Mouse (Mus musculus) hindbrain, embryonic 11.5 days (tissue): ENCODE results near the gene Fam166a. TPM values are rescaled to one million over a fixed set of nuclear protein-coding genes. Genes with fewer than 3 reads are reported as not detected.

Experiments
- ATAC-seq: fragments of 200-750 bp; cut with Nextera tagmentation; 2 replicates; pipeline ENCODE4 v1.8.0; 2017; ENCODE audit warnings: mild to moderate bottlenecking, moderate TSS enrichment, moderate library complexity; ENCODE audit not compliant: low FRiP score
- DNase-seq: peaks from one replicate; pipeline ENCODE4 v3.0.0-alpha.2; 2015; ENCODE audit warnings: low spot score
- H3K27ac ChIP-seq: fragments of 300-500 bp; sonication (generic); 2 replicates; pipeline ENCODE4 v1.5.1; 2014; ENCODE audit warnings: mild to moderate bottlenecking, low read depth, low read length
- H3K27me3 ChIP-seq: fragments of 300-500 bp; sonication (generic); 2 replicates; pipeline ENCODE4 v1.6.1; 2014; ENCODE audit warnings: mild to moderate bottlenecking, low read length, moderate library complexity, mixed read lengths; ENCODE audit not compliant: control insufficient read depth, insufficient read depth
- H3K36me3 ChIP-seq: fragments of 300-500 bp; sonication (generic); 2 replicates; pipeline ENCODE4 v1.6.1; 2014; ENCODE audit warnings: mild to moderate bottlenecking, low read length, moderate library complexity, mixed read lengths; ENCODE audit not compliant: control insufficient read depth, insufficient read depth
- H3K4me1 ChIP-seq: fragments of 300-500 bp; sonication (generic); replicated peaks from 2 replicates; pipeline ENCODE4 v1.6.1; 2014; ENCODE audit warnings: low read length, mixed read lengths; ENCODE audit not compliant: control insufficient read depth, insufficient read depth
- H3K4me2 ChIP-seq: fragments of 300-500 bp; sonication (generic); replicated peaks from 2 replicates; pipeline ENCODE4 v1.6.1; 2014; ENCODE audit warnings: mild to moderate bottlenecking, low read depth, low read length
- H3K4me3 ChIP-seq: fragments of 300-500 bp; sonication (generic); 2 replicates; pipeline ENCODE4 v1.5.1; 2014; ENCODE audit warnings: low read depth, low read length
- H3K9ac ChIP-seq: fragments of 300-500 bp; sonication (generic); 2 replicates; pipeline ENCODE4 v1.6.1; 2014; ENCODE audit warnings: low read depth, low read length
- H3K9me3 ChIP-seq: fragments of 300-500 bp; sonication (generic); 2 replicates; pipeline ENCODE4 v1.6.1; 2016; ENCODE audit warnings: low read length; ENCODE audit not compliant: control insufficient read depth
- WGBS: fragments of 180-500 bp; shearing (Covaris S2); extraction: QIAGEN DNeasy Blood & Tissue Kit; methylation state at CpG from one replicate; pipeline ENCODE4 v1.1.7; 2014; 5-methylcytosine and 5-hydroxymethylcytosine counted together
- polyA plus RNA-seq: library from polyadenylated mRNA; unstranded; fragments of >200 nt; fragmentation: Nextera tagmentation; extraction: Ambion mirVana; gene quantifications from 2 replicates; pipeline ENCODE4 v1.2.1, GENCODE M21; 2014

Fam166a gene
- polyA plus RNA-seq, 1 experiment from 2014 or later = not detected

GRCm38 (mm10) chr2:25229582-25229981 is 11.0 kb downstream of the Fam166a start:
- no peak overlapping the region for H3K27ac ChIP-seq
- no peak overlapping the region for H3K9ac ChIP-seq
- no peaks in the 10 kb centered on the region for H3K36me3 ChIP-seq
- 84% methylated on average over 5 of the region's 5 CpGs for WGBS
- no peaks in the 10 kb centered on the region for H3K27me3 ChIP-seq
- H3K4me2 ChIP-seq = no peak overlapping the region
- no peak for ATAC-seq
- H3K4me1 ChIP-seq = peaks cover 5% of the 10 kb centered on the region; the same call in 1 of the 2 replicates
- H3K4me3 ChIP-seq = no peak overlapping the region
- H3K9me3 ChIP-seq = no peaks in the 10 kb centered on the region
- DNase-seq = no peak

GRCm38 (mm10) chr2:25230581-25230980 is 12.0 kb downstream of the Fam166a start:
- Histone ChIP-seq H3K27ac (no peak overlapping the region), H3K9me3 (no peaks in the 10 kb centered on the region), H3K9ac (no peak overlapping the region), H3K36me3 (no peaks in the 10 kb centered on the region), H3K4me3 (no peak overlapping the region), H3K4me2 (no peak overlapping the region), H3K4me1 (peaks cover 4% of the 10 kb centered on the region; the same call in 1 of the 2 replicates), H3K27me3 (no peaks in the 10 kb centered on the region)
- no peak for DNase-seq
- 90% methylated on average over 7 of the region's 7 CpGs for WGBS
- no peak for ATAC-seq

GRCm38 (mm10) chr2:25231038-25231437 is 12.5 kb downstream of the Fam166a start:
- 52% methylated on average over 12 of the region's 12 CpGs for WGBS

GRCm38 (mm10) chr2:25233421-25233820 is 14.9 kb downstream of the Fam166a start:
- Histone ChIP-seq H3K36me3 (no peaks in the 10 kb centered on the region), H3K27ac (no peak overlapping the region), H3K27me3 (no peaks in the 10 kb centered on the region), H3K4me1 (peaks cover 1% of the 10 kb centered on the region; the same call in 1 of the 2 replicates), H3K9ac (no peak overlapping the region), H3K9me3 (no peaks in the 10 kb centered on the region), H3K4me2 (no peak overlapping the region), H3K4me3 (no peak overlapping the region)
- ATAC-seq = no peak
- WGBS = 82% methylated on average over 4 of the region's 4 CpGs
- DNase-seq = no peak

More at GRCm38 (mm10) chr2:25231038-25231437, 12.5 kb downstream of the Fam166a start:
- Histone ChIP-seq H3K9ac (no peak overlapping the region), H3K27ac (no peak overlapping the region), H3K4me2 (no peak overlapping the region), H3K9me3 (no peaks in the 10 kb centered on the region), H3K27me3 (no peaks in the 10 kb centered on the region), H3K4me3 (no peak overlapping the region), H3K4me1 (peaks cover 2% of the 10 kb centered on the region; the same call in 1 of the 2 replicates), H3K36me3 (no peaks in the 10 kb centered on the region)
- no peak for DNase-seq
- no peak for ATAC-seq

- no peak within 1 kb of the TSS for H3K27ac ChIP-seq
- H3K27me3 ChIP-seq = no peaks in the 10 kb centered on the region
- H3K4me1 ChIP-seq = no peaks in the 10 kb centered on the region
- DNase-seq (no peak), ATAC-seq (no peak)
- H3K4me2 ChIP-seq = no peak within 1 kb of the TSS
- no peak within 1 kb of the TSS for H3K4me3 ChIP-seq
- H3K9ac ChIP-seq = no peak within 1 kb of the TSS
- WGBS = 93% methylated on average over 3 of the region's 3 CpGs
- no peaks in the 10 kb centered on the region for H3K36me3 ChIP-seq
- no peaks in the 10 kb centered on the region for H3K9me3 ChIP-seq
Measured at GRCm38 (mm10) chr2:25234050-25234449, 15.5 kb downstream of the Fam166a start, which contains the start of gene Slc34a3. TSS of gene Slc34a3 (minus strand) at chr2:25234364.

GRCm38 (mm10) chr2:25234551-25235220 is 16.1 kb downstream of the Fam166a start:
- H3K4me3 ChIP-seq = no peak overlapping the region
- DNase-seq (no peak), ATAC-seq (no peak)
- no peak overlapping the region for H3K9ac ChIP-seq
- H3K9me3 ChIP-seq = no peaks in the 10 kb centered on the region
- 74% methylated on average over 5 of the region's 5 CpGs for WGBS
- H3K4me1 ChIP-seq = no peaks in the 10 kb centered on the region
- H3K27me3 ChIP-seq = no peaks in the 10 kb centered on the region
- H3K4me2 ChIP-seq = no peak overlapping the region
- no peak overlapping the region for H3K27ac ChIP-seq
- no peaks in the 10 kb centered on the region for H3K36me3 ChIP-seq

- 40% methylated on average over 8 of the region's 8 CpGs for WGBS
- Histone ChIP-seq H3K4me1 (no peaks in the 10 kb centered on the region), H3K4me2 (no peak within 1 kb of the TSS), H3K9ac (no peak within 1 kb of the TSS), H3K27ac (no peak within 1 kb of the TSS), H3K4me3 (no peak within 1 kb of the TSS), H3K9me3 (no peaks in the 10 kb centered on the region), H3K36me3 (no peaks in the 10 kb centered on the region), H3K27me3 (peaks cover 2% of the 10 kb centered on the region; the same call in 1 of the 2 replicates)
- ATAC-seq (no peak), DNase-seq (no peak)
Measured at GRCm38 (mm10) chr2:25236614-25237013, 18.1 kb downstream of the Fam166a start, which contains the start of gene Rnf224. TSS of gene Rnf224 (minus strand) at chr2:25236787.

- 71% methylated on average over 4 of the region's 4 CpGs for WGBS
- DNase-seq = no peak
Measured at GRCm38 (mm10) chr2:25237522-25237921, 19.0 kb downstream of the Fam166a start.

GRCm38 (mm10) chr2:25238106-25238505 is 19.6 kb downstream of the Fam166a start:
- Histone ChIP-seq H3K9ac (no peak overlapping the region), H3K4me1 (peaks cover 4% of the 10 kb centered on the region; the same call in 1 of the 2 replicates)

More at GRCm38 (mm10) chr2:25237522-25237921, 19.0 kb downstream of the Fam166a start:
- H3K9me3 ChIP-seq = no peaks in the 10 kb centered on the region
- no peaks in the 10 kb centered on the region for H3K36me3 ChIP-seq
- no peak overlapping the region for H3K27ac ChIP-seq
- no peak overlapping the region for H3K4me3 ChIP-seq
- H3K4me2 ChIP-seq = no peak overlapping the region
- H3K27me3 ChIP-seq = peaks cover 2% of the 10 kb centered on the region; the same call in 1 of the 2 replicates
- no peaks in the 10 kb centered on the region for H3K4me1 ChIP-seq
- no peak overlapping the region for H3K9ac ChIP-seq
- ATAC-seq = no peak

More at GRCm38 (mm10) chr2:25238106-25238505, 19.6 kb downstream of the Fam166a start:
- H3K27me3 ChIP-seq = peaks cover 2% of the 10 kb centered on the region; the same call in 1 of the 2 replicates
- no peak overlapping the region for H3K4me2 ChIP-seq
- H3K36me3 ChIP-seq = no peaks in the 10 kb centered on the region
- no peak for DNase-seq
- H3K27ac ChIP-seq = no peak overlapping the region
- H3K9me3 ChIP-seq = no peaks in the 10 kb centered on the region
- H3K4me3 ChIP-seq = no peak overlapping the region
- no peak for ATAC-seq
